Mouse (Mus musculus) c-Kit-negative CD71-positive TER-119-positive erythroid progenitor cells, embryonic 14.5 days (primary cell): ENCODE results near the gene Tie1.
"Not testable (repeated sequence)": the region's sequence is repeated elsewhere in the genome, so short reads cannot be mapped to it uniquely, and the experiment has no call there.

Experiments
- DNase-seq: peaks from one replicate; pipeline ENCODE4 v3.0.0-alpha.2; 2013; ENCODE audit warnings: low read depth, low spot score

Tie1 gene

DNA sequence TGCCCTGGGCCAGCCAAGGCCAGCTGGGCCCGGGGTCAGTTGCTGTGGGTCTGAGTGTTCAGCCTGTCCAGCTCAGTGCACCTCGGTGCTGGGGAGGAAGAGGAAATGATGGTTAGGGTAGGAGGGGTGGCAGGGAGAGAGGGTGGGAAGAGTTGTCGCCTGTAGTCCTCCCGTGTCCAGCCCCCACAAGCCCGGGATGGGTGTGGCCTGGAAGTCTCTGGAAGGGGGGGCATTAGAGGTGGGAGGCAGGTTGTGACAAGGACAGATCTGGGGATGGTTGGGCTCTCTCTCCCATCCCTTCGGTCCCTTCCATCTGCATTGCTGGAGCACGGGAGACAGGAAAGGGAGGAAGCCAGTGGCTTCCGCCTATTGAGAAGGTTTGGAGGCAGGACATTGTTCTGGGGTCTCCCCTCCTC is at the start of gene Tie1:
Gene Tie1, minus strand, starts transcription at position 345 of the 416 bp plus-strand sequence.
- DNase-seq: no peak

GRCm38 (mm10) chr4:118537801-118538200 is 47.9 kb upstream of the Tie1 start:
- DNase-seq: no peak

DNA sequence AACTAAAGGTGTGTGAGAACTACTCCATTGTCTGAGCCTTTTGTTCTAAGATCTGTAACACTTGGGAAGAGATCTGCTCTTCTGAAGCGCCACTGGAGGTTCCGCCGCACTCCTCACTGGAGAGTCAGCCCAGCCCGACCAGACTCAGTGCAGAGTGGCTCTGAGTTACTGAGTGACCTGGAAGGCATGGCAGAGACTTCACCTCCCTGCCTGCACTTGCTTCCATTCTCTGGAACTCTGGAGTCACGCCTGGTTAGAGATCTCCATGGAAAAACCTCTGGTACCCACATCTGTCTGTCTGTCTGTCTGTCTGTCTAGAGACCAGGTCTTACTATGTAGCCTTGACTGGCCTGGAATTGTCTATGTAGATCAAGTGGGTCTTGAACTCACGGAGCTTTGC is 45.7 kb upstream of the Tie1 start:
- DNase-seq: no peak

DNA sequence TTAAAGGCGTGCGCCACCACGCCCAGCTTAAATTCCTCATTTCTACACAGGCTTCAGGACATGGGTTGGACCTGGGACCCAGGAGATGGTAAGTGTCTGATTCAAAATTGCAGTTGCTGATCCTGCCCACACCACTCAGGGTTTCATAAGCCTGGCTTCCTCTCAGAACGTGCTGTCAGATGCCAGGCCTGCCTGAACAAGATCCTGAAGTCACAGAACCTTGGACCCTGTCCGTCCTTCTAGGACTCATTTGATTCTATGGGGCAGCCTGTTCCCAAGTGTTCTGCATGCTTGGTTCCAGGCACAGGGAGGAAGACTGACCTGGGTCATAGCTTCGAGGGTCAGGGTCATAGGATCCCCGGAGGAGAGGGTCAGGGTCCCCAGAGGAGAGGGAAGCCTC is 43.7 kb upstream of the Tie1 start:
- DNase-seq: no peak

DNA sequence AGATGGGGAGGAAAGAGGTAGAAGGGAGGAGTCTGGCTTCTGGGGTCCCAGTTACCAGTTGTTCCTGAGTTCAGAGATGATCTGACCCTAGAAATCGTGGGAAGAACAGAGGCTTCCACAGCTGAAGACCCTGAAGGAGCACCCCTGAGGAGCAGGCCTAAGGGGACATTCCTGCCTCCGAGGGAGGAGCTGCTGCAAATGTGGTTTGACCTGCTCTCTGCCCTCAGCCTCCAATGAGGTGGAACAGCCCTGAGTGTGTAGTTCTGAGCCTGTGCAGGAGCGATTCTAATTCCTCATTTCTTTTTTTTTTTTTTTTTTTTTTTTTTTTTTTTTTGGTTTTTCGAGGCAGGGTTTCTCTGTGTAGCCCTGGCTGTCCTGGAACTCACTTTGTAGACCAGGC is 43.3 kb upstream of the Tie1 start:
- no peak for DNase-seq

GRCm38 (mm10) chr4:118532663-118533062 is 42.8 kb upstream of the Tie1 start:
- no peak for DNase-seq

DNA sequence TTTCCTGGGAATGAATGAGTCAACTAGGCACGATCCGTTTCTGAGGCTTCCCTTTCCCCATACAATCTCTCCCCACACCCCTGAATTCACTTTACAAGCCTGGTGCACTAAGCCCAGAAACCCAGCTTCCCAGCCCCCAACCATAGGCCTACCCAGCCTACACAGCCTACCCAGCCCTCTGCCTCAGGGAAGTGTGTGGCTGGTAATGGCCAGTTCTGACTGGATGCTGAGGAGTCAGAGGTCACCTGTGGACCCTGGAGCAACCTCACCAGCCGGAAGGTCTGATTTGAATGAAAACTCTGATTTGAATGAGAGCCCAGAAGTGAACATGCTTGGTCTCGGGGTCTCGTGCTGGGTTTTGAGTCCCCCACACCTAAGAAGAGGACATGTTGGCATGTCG is 37.9 kb upstream of the Tie1 start:
- DNase-seq: no peak

DNA sequence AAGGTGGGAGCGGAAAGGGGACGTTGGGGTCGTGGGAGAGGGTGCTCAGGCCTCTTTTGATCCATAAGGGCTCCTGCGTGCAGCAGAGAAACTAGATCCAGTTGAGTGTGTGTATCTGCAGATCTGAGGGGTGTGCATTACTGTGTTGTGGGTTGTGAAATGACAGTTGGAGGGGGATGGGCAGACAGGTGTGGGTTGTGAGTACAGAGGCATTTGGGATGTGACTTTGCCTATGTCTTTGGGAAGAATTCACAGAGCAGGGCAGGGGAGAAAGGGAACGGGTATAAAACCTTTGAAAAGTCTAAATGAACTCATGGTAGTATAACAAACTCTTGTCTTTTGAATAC is 37.4 kb upstream of the Tie1 start:
- no peak for DNase-seq

DNA sequence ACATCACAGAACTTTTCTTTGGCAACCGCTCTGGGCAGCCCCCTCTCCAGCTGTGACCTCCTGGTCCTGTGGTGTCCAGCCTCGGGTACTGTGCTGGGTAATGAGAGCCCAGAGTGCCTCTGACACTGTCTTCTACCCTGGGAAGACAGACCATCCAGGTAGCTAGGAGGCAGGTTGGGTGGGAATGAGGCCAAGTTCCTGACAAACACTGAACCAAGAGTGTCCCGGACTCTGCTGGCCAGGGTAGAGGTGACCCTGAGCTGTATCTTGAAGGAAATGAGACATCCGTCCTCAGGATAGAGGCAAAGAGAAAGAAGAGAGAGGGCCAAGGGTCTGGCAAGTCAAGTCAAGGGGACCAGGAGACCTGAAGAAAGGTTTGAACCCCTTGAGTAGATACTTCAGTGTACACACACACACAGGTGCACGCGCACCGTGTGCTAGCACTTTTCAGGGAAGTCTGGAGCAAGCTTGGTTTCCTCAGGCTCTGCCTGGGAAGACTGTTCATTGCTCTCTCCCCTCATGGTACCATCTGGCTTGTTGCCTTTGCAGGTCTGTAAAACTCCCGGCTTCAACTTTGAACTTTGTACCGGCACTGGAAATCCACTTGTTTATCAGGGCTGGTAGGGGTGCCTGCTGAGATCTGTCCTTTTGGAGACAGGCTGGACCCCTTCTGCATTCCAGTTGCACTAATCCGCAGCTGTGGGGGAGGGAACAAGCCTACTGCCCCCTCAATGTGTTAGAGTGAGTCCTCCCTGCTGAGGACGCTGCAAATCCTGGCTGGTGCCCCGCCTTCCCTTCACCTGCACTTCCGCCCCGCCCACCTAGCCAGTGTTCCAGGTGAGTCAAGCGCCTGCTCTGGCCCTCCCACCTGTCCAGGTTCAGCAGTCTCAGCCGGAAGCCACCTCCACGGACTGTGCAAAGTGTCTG is 36.8 kb upstream of the Tie1 start, which contains the start of gene 2610528J11Rik:
Gene 2610528J11Rik, plus strand, starts transcription at position 592 of the 927 bp plus-strand sequence.
- DNase-seq: no peak

DNA sequence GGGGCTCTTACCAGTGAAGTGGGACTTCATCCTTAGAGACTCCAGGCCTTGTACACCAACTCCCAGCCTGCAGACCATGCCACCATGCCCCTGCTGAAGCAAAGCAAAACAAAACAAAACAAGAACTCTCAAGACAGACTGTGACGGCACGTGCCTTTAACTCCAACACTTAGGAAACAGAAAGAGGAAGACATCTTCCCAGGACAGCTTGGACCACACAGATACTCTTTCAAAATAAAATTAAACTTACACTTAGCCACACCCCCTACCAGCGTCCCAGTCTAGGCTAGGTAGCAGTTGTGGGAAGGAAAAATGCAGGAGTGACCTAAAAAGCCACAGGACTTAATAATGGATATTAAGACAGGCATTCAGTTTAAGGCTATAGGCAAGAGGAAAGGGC is 35.9 kb upstream of the Tie1 start:
- no peak for DNase-seq

- DNase-seq: no peak
These were observed 34.1 kb upstream of the Tie1 start for GRCm38 (mm10) chr4:118523976-118524375.

DNA sequence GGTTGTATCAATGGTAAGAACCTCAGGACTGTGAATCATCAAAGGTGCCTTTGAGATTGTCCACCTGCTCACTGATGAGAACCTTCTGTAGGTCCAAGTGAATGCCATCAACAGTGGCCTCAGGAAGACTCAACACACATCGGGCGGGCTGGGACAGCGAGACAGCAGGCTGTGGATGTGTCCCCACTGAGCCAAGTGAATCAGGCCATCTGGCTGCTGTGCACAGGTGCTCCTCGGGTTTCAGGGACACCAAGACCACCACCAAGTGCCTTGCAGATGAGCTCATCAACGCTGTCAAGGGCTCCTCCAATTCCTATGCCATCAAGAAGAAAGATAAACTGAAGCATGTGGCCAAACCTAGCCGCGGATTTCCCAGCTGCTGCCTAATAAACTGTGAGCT is 32.4 kb upstream of the Tie1 start:
- DNase-seq: no peak

- DNase-seq: no peak
These were observed 28.3 kb upstream of the Tie1 start for GRCm38 (mm10) chr4:118518208-118518607.

DNA sequence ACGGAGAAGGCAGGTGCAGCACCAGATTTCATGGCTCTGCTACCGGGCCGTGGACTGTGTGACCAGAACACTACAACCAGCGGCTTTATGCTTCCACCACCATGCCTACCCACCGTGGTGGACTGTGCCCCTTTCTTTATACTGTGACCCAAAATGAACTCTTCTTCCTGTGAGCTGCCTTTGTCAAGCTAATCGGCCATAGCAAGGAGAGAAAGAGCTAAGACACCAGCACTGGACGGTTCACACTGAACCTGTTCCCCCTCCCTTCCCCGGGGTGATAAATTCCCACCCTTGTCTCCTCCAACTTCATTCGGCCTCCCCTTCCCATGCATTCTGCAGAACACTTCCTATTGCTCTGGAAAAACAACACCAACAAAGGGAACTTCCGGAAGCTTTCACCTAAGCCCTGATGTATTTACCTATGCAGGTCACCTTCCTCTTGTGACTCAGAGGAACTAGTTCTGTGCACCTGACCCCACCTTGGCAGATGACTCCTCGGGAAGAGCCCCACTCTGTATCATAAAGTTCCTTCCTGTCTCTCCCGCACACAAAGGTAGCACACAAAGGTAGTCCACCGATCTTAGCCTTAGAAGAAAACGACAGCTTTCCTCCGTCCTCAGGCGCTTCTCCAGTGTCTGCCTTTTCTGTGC is 27.8 kb upstream of the Tie1 start:
- DNase-seq: no peak

GRCm38 (mm10) chr4:118516699-118517496 is 27.0 kb upstream of the Tie1 start:
- no peak for DNase-seq

DNA sequence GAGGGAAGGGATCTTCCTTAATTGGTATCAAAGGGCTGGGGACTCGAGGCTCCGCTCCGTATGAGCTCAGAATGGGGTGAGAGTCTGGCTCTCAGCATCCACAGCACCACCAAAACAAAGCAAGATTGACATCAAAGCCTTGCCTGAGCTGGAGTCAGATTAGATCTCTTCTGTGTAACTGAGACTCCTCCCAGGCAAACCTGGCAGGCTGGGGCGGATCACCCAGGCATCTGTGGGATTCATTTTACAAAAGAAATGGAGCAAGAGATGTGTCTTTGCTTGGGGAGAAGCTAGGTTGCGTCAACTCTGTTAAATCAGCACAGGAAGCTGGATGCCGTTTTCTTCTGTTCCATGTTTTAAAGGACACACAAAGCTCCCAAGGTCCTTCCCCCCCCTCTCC is 19.2 kb upstream of the Tie1 start:
- DNase-seq: no peak

GRCm38 (mm10) chr4:118507171-118507570 is 17.3 kb upstream of the Tie1 start:
- DNase-seq: not testable (repeated sequence)

DNA sequence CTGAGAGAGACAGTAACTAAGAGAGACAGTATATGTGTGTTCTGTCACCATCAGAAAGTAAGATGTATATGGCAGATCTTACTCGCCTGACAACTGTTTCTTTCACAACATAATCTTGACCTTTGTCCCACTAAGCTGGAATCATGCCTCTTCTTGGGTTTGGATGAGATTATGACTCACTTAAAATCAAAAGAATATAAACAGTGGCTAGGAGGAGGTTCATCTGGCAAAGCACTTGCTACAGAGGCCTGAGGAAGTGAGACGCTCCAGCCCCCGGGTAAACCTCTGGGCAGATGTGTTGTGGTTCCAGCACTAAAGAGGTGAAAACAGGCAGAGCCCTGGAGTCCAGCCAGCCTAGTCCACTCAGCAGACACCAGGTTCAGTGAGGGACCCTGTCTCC is 15.7 kb upstream of the Tie1 start:
- DNase-seq: no peak

DNA sequence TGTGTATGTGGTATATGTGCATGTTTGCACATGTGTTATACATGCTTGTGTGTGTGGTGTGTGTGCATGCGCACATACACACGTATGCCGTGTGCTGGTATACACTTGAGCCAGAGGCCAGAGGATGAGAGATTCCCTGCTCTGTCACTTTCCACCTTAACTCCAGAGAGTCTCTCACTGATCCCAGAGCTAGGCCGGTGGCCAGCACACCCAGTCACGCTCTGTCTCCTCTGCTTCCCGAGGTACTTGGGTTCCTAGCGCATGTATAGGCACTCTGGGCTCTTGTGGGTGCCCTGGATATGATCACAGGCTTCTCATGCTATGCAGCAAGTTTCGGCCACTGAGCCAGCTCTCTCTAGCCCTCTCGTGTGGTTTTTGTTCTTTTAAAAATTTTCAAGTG is 10.9 kb upstream of the Tie1 start:
- DNase-seq: no peak

DNA sequence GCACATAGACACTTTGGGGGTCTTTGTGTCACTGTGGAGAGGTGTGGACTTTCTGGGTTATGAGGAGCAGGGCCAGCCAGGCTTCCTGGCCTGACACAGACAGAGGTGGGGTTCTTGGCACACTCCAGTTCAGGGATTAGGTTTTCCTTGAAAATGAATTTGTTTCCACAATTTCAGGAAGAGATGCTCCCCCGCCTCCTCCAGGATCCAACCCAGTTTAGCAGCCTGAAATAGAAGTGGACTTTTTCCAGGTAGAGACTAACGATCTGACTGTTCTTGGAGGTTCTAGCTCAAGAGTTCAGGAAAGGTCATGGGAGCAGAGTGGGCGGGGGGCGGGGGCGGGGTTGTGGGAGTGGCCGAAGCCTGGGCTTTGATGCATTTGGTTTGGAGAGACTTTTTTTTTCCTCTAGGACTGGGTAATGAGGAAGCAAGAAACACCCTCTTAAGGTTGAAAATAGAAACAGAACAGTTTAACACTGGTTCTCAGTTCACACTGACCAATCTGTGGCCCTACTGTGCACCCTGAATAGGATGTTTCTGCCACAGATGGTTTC is 10.4 kb upstream of the Tie1 start:
- DNase-seq: no peak

DNA sequence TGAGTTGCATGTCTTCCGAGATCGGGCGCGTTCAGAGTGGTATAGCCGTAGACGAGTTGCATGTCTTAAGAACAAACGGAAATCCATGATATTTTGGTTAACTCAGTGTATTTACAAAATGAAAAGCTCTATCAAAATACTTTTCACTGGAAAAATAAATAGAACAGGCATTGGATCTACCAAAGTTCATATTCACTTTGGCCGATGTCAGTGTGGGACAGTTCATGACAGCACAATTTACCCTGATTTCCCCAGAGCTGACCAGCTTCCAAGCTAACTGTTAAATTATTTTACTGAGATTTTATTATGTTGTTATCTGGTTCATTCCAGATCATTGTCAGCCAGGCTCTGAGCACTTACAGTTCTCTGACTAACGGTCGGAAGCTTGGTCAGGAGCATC is 600 bp upstream of the Tie1 start:
- no peak for DNase-seq
